Mouse (Mus musculus): ENCODE measurements at regions not wholly inside any gene's neighbourhood (a gene's known extent, or its start where the extent isn't known, plus 50 kb on each side); places are given as distances from the start of the nearest gene placed in this dataset.

DNA sequence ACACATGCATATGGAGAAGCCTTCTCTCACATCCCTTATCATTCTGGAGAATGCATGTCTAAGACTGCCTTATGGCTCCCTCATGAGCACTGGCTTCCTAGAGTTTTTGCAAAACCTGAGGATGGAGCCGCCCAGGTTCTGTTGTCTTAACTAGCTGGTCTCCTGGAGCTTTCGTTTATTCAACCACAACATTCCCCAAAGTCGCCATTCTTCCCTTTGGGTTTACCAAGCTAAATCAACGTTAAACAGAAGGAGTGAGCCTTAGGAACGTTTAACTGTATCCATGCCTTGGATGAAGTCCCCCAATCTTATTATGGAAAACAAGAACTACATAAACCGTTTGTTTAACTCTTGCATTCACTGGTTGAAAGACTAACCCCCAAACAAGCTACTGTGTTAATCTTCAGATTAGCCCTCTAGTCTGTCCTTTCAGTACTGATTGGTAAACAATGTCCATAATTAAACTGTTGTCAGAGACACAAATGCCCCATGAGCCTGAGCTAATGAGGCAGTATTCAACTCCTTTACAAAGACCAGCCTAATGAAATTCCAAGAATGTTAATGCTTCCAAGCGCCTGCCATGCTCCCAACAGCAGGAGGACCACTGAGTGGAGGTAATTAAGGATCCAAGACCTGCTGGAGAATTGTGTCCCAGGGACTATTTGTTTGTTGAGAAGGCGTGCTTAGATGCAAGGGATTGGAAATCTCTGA, 121.1 kb upstream of the Cdkn3 start:
- no peaks in the 10 kb centered on the region for H3K9me3 ChIP-seq (replicated peaks; ENCODE audit: low read length)
- no peak overlapping the region for H3K27ac ChIP-seq
- peaks cover 10% of the 10 kb centered on the region for H3K4me1 ChIP-seq (replicated peaks; ENCODE audit: insufficient read depth, low read length)
- H3K4me2 ChIP-seq (ENCODE audit: low read length): no peak overlapping the region
- no peaks in the 10 kb centered on the region for H3K36me3 ChIP-seq (ENCODE audit: insufficient read depth, low read length)
- H3K27me3 ChIP-seq (ENCODE audit: insufficient read depth, low read length): no peaks in the 10 kb centered on the region
- H3K9ac ChIP-seq (ENCODE audit: low read depth, low read length): no peak overlapping the region
- ATAC-seq (replicated peaks; ENCODE audit: low FRiP score, low read depth): no peak
- TF ChIP-seq CTCF (IDR thresholded peaks at IDR 0.05; ENCODE audit: low read depth): no peak
- WGBS: 52% methylated on average over 8 of the region's 8 CpGs
- H3K4me3 ChIP-seq (replicated peaks; ENCODE audit: low read depth, low read length): no peak overlapping the region
- DNase-seq (ENCODE audit: low spot score): no peak

DNA sequence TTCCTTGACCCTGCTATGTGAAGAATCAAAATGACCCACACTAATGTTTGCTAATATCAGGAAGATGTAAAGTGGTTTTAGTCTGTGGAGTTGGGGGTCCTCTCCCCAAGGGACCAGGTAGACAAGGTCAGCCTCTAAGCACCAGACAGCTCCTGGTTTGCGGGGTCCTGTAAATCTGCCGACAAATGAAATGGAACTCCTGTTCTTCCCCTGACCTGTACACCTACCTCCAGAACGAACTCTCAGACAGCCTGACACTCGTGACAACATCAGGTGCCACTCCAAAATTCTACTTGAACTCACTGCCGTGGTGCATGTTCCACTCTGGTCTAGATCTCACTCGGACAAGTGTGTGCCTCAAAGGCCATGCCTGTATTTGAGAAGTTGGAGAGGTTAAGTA, 121.8 kb upstream of the Cdkn3 start:
- H3K9ac ChIP-seq (ENCODE audit: low read depth, low read length): no peak overlapping the region
- WGBS: 81% methylated on average over 6 of the region's 6 CpGs
- peaks cover 15% of the 10 kb centered on the region for H3K4me1 ChIP-seq (replicated peaks; ENCODE audit: insufficient read depth, low read length)
- H3K4me3 ChIP-seq (replicated peaks; ENCODE audit: low read depth, low read length): no peak overlapping the region
- H3K27me3 ChIP-seq (ENCODE audit: insufficient read depth, low read length): no peaks in the 10 kb centered on the region
- DNase-seq (ENCODE audit: low spot score): no peak
- no peaks in the 10 kb centered on the region for H3K36me3 ChIP-seq (ENCODE audit: insufficient read depth, low read length)
- no peak for TF ChIP-seq CTCF (IDR thresholded peaks at IDR 0.05; ENCODE audit: low read depth)
- H3K9me3 ChIP-seq (replicated peaks; ENCODE audit: low read length): no peaks in the 10 kb centered on the region
- no peak overlapping the region for H3K4me2 ChIP-seq (ENCODE audit: low read length)
- ATAC-seq (replicated peaks; ENCODE audit: low FRiP score, low read depth): no peak
- H3K27ac ChIP-seq: no peak overlapping the region

DNA sequence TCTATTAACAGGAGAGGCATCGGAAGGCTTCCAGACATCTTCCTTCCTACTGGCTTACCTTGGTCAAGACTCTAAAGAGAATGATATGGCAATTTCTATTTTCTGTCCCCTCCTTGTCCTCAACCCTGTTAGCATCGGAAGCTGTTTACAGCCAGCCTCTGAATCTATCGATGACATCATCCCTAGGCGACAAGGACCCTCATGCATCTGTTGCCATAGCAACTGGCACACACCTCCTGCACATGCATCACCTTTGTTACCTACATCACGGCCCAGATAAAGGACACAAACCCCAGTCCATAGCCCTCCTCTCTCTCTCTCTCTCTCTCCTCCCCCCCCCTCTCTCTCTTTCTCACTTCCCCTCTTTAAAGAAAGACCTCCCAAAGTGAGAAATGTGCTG, 123.1 kb upstream of the Cdkn3 start:
- Histone ChIP-seq H3K9me3 (replicated peaks; ENCODE audit: low read length) (no peaks in the 10 kb centered on the region), H3K27ac (no peak overlapping the region), H3K4me1 (replicated peaks; ENCODE audit: insufficient read depth, low read length) (peaks cover 15% of the 10 kb centered on the region), H3K4me3 (replicated peaks; ENCODE audit: low read depth, low read length) (no peak overlapping the region), H3K36me3 (ENCODE audit: insufficient read depth, low read length) (no peaks in the 10 kb centered on the region), H3K4me2 (ENCODE audit: low read length) (no peak overlapping the region), H3K9ac (ENCODE audit: low read depth, low read length) (no peak overlapping the region), H3K27me3 (ENCODE audit: insufficient read depth, low read length) (no peaks in the 10 kb centered on the region)
- DNase-seq (ENCODE audit: low spot score): no peak
- no peak for ATAC-seq (replicated peaks; ENCODE audit: low FRiP score, low read depth)
- WGBS: 91% methylated on average over 5 of the region's 5 CpGs
- TF ChIP-seq CTCF (IDR thresholded peaks at IDR 0.05; ENCODE audit: low read depth): no peak

DNA sequence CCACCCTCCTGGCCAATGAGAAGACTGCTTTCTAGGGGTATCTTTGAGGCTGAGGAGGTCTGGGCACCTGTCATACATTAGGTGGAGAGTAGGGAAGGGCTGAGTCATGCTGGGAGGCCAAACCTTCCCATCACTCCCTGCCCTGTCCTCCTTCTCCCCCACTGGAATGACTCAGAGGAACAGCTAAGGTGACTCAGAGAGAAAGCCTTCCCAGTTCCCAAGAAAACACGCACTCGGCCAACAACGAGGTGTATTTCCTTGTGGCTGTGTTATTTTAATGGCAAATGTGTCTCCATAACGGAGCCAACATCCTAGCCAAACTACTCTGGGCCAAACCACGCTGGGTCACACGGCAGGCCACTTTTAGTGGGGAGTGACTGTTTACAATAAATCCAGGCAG, 124.0 kb upstream of the Cdkn3 start:
- Histone ChIP-seq H3K27ac (no peak overlapping the region), H3K36me3 (ENCODE audit: insufficient read depth, low read length) (no peaks in the 10 kb centered on the region), H3K27me3 (ENCODE audit: insufficient read depth, low read length) (no peaks in the 10 kb centered on the region), H3K4me1 (replicated peaks; ENCODE audit: insufficient read depth, low read length) (peaks cover 15% of the 10 kb centered on the region), H3K9ac (ENCODE audit: low read depth, low read length) (no peak overlapping the region), H3K4me3 (replicated peaks; ENCODE audit: low read depth, low read length) (no peak overlapping the region), H3K4me2 (ENCODE audit: low read length) (no peak overlapping the region), H3K9me3 (replicated peaks; ENCODE audit: low read length) (no peaks in the 10 kb centered on the region)
- WGBS: 59% methylated on average over 6 of the region's 6 CpGs
- no peak for TF ChIP-seq CTCF (IDR thresholded peaks at IDR 0.05; ENCODE audit: low read depth)
- no peak for ATAC-seq (replicated peaks; ENCODE audit: low FRiP score, low read depth)
- DNase-seq (ENCODE audit: low spot score): no peak

DNA sequence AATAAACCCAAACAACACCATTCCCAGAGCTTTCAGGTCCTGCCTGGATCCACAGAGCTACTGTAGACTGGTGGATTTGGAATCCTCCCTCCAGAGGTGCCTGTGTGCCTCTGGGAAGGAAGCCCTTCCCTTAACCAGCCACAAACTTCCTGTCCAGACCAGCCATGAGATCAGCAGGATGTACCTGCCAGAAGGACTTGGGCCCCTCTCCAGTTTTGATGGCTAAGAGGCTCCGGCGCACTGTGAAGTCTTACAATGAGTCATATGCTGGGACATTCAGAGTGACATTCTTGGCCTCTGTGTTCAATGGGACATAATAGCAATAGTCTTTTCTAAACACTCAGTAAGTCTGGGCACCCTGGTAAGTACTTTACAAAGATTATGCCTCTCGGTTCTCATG, 125.0 kb upstream of the Cdkn3 start:
- no peak overlapping the region for H3K4me3 ChIP-seq (replicated peaks; ENCODE audit: low read depth, low read length)
- no peak overlapping the region for H3K9ac ChIP-seq (ENCODE audit: low read depth, low read length)
- no peaks in the 10 kb centered on the region for H3K9me3 ChIP-seq (replicated peaks; ENCODE audit: low read length)
- H3K27ac ChIP-seq: no peak overlapping the region
- 72% methylated on average over 3 of the region's 3 CpGs for WGBS
- H3K4me2 ChIP-seq (ENCODE audit: low read length): no peak overlapping the region
- ATAC-seq (replicated peaks; ENCODE audit: low FRiP score, low read depth) (no peak), DNase-seq (ENCODE audit: low spot score) (no peak)
- no peaks in the 10 kb centered on the region for H3K36me3 ChIP-seq (ENCODE audit: insufficient read depth, low read length)
- peaks cover 15% of the 10 kb centered on the region for H3K4me1 ChIP-seq (replicated peaks; ENCODE audit: insufficient read depth, low read length)
- TF ChIP-seq CTCF (IDR thresholded peaks at IDR 0.05; ENCODE audit: low read depth): no peak
- no peaks in the 10 kb centered on the region for H3K27me3 ChIP-seq (ENCODE audit: insufficient read depth, low read length)

DNA sequence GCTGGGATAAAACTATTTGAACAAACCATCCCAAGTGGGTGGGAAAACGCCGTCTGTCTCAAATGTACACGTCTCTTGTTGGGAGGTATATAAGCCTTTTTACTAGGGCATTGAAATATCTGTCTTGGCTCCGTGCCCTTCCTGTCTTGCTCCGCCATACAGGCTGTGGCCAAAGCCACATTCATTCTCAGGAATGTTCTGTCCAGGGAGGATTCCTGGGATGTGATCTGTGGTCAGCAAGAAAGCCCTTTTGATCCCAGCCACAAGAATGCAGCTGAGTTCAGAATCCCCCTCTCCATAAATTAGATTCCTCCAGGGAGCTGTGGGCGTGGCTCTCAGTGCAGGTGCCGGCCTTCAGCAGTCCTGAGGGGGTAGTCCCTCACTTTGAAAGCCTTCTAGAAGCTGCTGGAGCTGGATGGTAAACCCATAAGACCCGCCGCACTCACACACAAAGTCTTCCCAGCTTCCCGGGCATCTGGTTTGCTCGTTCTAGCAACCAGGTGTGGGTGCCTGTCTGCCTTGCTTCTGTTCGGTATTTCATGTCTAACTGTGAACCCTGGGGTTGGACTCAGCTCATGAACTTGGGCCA, 125.6 kb upstream of the Cdkn3 start:
- peak; percentile 17; the same call in 1 of the 2 replicates for ATAC-seq (replicated peaks; ENCODE audit: low FRiP score, low read depth)
- no peak overlapping the region for H3K4me3 ChIP-seq (replicated peaks; ENCODE audit: low read depth, low read length)

More for the DNA sequence above, 125.6 kb upstream of the Cdkn3 start:
- H3K27ac ChIP-seq: no peak overlapping the region
- H3K4me2 ChIP-seq (ENCODE audit: low read length): no peak overlapping the region
- peak; percentile 66 for DNase-seq (ENCODE audit: low spot score)
- 39% methylated on average over 12 of the region's 12 CpGs for WGBS
- no peaks in the 10 kb centered on the region for H3K27me3 ChIP-seq (ENCODE audit: insufficient read depth, low read length)
- H3K9me3 ChIP-seq (replicated peaks; ENCODE audit: low read length): no peaks in the 10 kb centered on the region
- no peak overlapping the region for H3K9ac ChIP-seq (ENCODE audit: low read depth, low read length)
- no peaks in the 10 kb centered on the region for H3K36me3 ChIP-seq (ENCODE audit: insufficient read depth, low read length)
- H3K4me1 ChIP-seq (replicated peaks; ENCODE audit: insufficient read depth, low read length): peaks cover 15% of the 10 kb centered on the region
- no peak for TF ChIP-seq CTCF (IDR thresholded peaks at IDR 0.05; ENCODE audit: low read depth)
